Mouse (Mus musculus): ENCODE results near the gene Tapbp. TPM values are rescaled to one million over a fixed set of nuclear protein-coding genes. Genes with fewer than 3 reads are reported as not detected.
A peak's percentile ranks its signal among the peaks of the same experiment; 100 is the strongest.
"Not testable (repeated sequence)": the region's sequence is repeated elsewhere in the genome, so short reads cannot be mapped to it uniquely, and the experiment has no call there.

The Tapbp gene
- total RNA-seq, 1 experiment from 2014 or later = 79.8 TPM

- no peak for ATAC-seq (replicated peaks in 1 of 2; ENCODE audit: insufficient read depth in 1 of 2, low FRiP score in 2 of 2, low TSS enrichment in 1 of 2, low read depth in 1 of 2, poor library complexity in 2 of 2, severe bottlenecking in 2 of 2)
Measured at GRCm38 (mm10) chr17:33901653-33902052, 14.0 kb upstream of the Tapbp start.

GRCm38 (mm10) chr17:33902079-33902478 is 13.6 kb upstream of the Tapbp start:
- ATAC-seq (replicated peaks in 1 of 2; ENCODE audit: insufficient read depth in 1 of 2, low FRiP score in 2 of 2, low TSS enrichment in 1 of 2, low read depth in 1 of 2, poor library complexity in 2 of 2, severe bottlenecking in 2 of 2) = no peak

GRCm38 (mm10) chr17:33902491-33902890 is 13.2 kb upstream of the Tapbp start:
- ATAC-seq (replicated peaks in 1 of 2; ENCODE audit: insufficient read depth in 1 of 2, low FRiP score in 2 of 2, low TSS enrichment in 1 of 2, low read depth in 1 of 2, poor library complexity in 2 of 2, severe bottlenecking in 2 of 2) = no peak

DNA sequence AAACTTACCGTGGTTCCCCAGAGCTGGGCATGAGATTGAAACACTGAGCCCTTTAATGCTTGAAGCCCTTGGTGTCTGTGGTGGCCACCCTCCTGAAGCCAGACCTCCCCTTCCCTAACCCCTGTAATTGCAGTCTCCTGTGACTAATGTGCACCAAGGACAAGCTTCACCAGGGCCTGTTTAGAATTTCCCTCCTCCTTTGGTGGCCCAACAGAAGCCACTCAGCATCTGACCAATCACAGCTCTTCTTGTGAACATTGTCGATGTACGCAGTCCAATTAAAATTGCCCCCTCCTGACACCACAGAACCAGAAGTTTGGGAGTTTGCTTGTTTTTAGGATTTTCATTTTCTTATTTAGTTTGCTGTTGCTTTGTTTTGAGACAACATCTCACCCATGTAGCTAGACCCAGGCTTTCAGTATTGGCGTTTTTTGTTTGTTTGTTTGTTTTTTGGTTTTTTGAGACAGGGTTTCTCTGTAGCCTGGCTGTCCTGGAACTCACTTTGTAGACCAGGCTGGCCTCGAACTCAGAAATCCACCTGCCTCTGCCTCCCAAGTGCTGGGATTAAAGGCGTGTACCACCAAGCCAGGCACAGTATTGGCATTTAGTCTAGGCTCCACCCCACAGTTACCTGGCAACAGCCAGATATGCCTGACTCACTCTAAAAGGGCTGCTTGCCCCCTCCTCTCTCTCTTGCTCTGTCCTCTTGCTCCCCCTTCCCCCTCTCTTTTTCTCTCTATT is 11.6 kb upstream of the Tapbp start:
- ATAC-seq (replicated peaks in 1 of 2; ENCODE audit: insufficient read depth in 1 of 2, low FRiP score in 2 of 2, low TSS enrichment in 1 of 2, low read depth in 1 of 2, poor library complexity in 2 of 2, severe bottlenecking in 2 of 2) = not testable (repeated sequence)

DNA sequence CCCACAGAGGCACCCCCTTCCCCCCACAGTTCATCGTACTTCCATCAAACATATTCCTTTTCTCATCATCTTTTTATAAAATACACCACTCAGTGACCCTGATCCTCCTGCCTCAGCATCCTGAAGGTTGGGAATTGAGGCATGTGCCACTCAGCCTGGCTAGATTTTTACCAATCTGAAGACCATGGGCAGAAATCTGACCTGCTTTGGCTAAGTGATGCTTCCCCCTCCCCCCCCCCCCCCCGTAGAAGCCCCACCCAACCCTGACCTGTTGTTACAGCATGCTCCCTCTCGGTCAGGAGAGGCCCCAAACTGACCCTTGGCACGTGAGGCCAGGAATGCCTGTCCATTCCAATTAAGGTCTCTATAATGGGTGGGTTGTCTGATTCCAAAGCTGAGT is 10.9 kb upstream of the Tapbp start, which contains the start of gene Platr17:
TSS of gene Platr17 (plus strand) at position 301 of the 400 bp plus-strand sequence.
- not testable (repeated sequence) for ATAC-seq (replicated peaks in 1 of 2; ENCODE audit: insufficient read depth in 1 of 2, low FRiP score in 2 of 2, low TSS enrichment in 1 of 2, low read depth in 1 of 2, poor library complexity in 2 of 2, severe bottlenecking in 2 of 2)

GRCm38 (mm10) chr17:33908331-33909076 is 7.2 kb upstream of the Tapbp start:
- ATAC-seq (replicated peaks in 1 of 2; ENCODE audit: insufficient read depth in 1 of 2, low FRiP score in 2 of 2, low TSS enrichment in 1 of 2, low read depth in 1 of 2, poor library complexity in 2 of 2, severe bottlenecking in 2 of 2) = peak; percentile 6 to 31

GRCm38 (mm10) chr17:33909077-33909868 is 6.4 kb upstream of the Tapbp start, which contains the start of gene Daxx:
Gene Daxx (plus strand): TSS chr17:33909414.
- peak; percentile 82 to 92 for ATAC-seq (replicated peaks in 1 of 2; ENCODE audit: insufficient read depth in 1 of 2, low FRiP score in 2 of 2, low TSS enrichment in 1 of 2, low read depth in 1 of 2, poor library complexity in 2 of 2, severe bottlenecking in 2 of 2)

- peak; percentile 15; a peak in 1 of 4 replicates for ATAC-seq (replicated peaks in 1 of 2; ENCODE audit: insufficient read depth in 1 of 2, low FRiP score in 2 of 2, low TSS enrichment in 1 of 2, low read depth in 1 of 2, poor library complexity in 2 of 2, severe bottlenecking in 2 of 2)
Measured at GRCm38 (mm10) chr17:33909869-33910250, 5.8 kb upstream of the Tapbp start.

DNA sequence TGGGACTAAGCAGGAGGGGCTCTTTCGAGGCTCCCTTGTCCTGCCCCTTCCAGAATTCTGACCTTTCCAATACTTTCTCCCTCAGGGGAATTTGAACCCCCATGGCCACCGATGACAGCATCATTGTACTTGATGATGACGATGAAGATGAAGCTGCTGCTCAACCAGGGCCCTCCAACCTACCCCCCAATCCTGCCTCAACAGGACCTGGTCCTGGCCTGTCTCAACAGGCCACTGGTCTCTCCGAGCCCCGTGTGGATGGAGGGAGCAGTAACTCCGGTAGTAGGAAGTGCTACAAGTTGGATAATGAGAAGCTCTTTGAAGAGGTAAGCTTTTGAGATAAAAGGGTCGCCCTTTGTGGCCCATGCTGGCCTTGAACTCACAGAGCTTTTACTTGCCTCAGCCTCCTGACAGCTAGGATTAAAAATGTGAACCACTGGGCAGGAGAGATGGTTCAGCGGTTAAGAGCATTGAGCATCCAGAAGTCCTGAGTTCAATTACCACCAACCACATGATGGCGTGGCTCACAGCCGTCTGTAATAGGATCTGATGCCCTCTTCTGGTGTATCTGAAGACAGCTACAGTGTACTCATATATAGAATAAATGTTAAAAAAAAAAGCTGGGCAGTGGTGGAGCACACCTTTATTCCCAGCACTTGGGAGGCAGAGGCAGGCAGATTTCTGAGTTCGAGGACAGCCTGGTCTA is 5.2 kb upstream of the Tapbp start:
- ATAC-seq (replicated peaks in 1 of 2; ENCODE audit: insufficient read depth in 1 of 2, low FRiP score in 2 of 2, low TSS enrichment in 1 of 2, low read depth in 1 of 2, poor library complexity in 2 of 2, severe bottlenecking in 2 of 2) = no peak

GRCm38 (mm10) chr17:33911052-33911812 is 4.5 kb upstream of the Tapbp start:
- no peak for ATAC-seq (replicated peaks in 1 of 2; ENCODE audit: insufficient read depth in 1 of 2, low FRiP score in 2 of 2, low TSS enrichment in 1 of 2, low read depth in 1 of 2, poor library complexity in 2 of 2, severe bottlenecking in 2 of 2)

DNA sequence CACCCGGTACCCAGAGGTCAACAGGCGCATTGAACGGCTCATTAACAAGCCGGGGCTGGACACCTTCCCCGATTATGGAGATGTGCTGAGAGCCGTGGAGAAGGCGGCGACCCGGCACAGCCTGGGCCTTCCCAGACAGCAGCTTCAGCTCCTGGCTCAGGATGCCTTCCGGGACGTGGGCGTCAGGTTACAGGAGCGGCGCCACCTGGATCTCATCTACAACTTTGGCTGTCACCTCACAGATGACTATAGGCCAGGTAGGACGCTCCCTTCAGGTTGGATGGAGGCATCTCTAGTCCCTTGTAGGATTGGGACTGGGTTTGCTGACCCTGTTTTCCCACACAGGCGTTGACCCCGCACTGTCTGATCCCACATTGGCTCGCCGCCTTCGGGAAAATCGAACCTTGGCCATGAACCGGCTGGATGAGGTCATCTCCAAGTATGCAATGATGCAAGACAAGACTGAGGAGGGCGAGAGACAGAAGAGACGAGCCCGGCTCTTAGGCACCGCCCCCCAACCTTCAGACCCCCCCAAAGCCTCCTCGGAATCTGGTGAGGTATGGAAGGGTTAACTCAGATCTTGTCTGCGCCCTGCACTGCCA is 3.8 kb upstream of the Tapbp start:
- no peak for ATAC-seq (replicated peaks in 1 of 2; ENCODE audit: insufficient read depth in 1 of 2, low FRiP score in 2 of 2, low TSS enrichment in 1 of 2, low read depth in 1 of 2, poor library complexity in 2 of 2, severe bottlenecking in 2 of 2)

DNA sequence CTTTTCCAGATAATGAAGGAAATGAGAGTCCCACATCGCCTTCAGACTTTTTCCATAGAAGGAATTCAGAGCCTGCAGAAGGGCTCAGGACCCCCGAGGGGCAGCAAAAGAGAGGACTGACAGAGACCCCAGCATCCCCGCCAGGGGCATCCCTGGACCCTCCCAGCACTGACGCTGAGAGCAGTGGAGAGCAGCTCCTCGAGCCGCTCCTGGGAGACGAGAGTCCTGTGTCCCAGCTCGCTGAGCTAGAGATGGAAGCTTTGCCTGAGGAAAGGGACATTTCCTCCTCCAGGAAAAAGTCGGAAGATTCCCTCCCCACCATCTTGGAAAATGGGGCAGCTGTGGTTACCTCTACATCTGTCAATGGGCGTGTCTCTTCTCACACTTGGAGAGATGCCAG is 2.4 kb upstream of the Tapbp start:
- ATAC-seq (replicated peaks in 1 of 2; ENCODE audit: insufficient read depth in 1 of 2, low FRiP score in 2 of 2, low TSS enrichment in 1 of 2, low read depth in 1 of 2, poor library complexity in 2 of 2, severe bottlenecking in 2 of 2) = no peak

- no peak for ATAC-seq (replicated peaks in 1 of 2; ENCODE audit: insufficient read depth in 1 of 2, low FRiP score in 2 of 2, low TSS enrichment in 1 of 2, low read depth in 1 of 2, poor library complexity in 2 of 2, severe bottlenecking in 2 of 2)
Measured at GRCm38 (mm10) chr17:33913905-33914304, 1.8 kb upstream of the Tapbp start.

- ATAC-seq (replicated peaks in 1 of 2; ENCODE audit: insufficient read depth in 1 of 2, low FRiP score in 2 of 2, low TSS enrichment in 1 of 2, low read depth in 1 of 2, poor library complexity in 2 of 2, severe bottlenecking in 2 of 2) = no peak
Measured at GRCm38 (mm10) chr17:33914969-33915391, 719 bp upstream of the Tapbp start.

- ATAC-seq (replicated peaks in 1 of 2; ENCODE audit: insufficient read depth in 1 of 2, low FRiP score in 2 of 2, low TSS enrichment in 1 of 2, low read depth in 1 of 2, poor library complexity in 2 of 2, severe bottlenecking in 2 of 2) = no peak
Measured at GRCm38 (mm10) chr17:33916294-33916693, 595 bp downstream of the Tapbp start.

Measured in hematopoietic stem cell, adult 5-6 weeks (primary cell).